Mouse (Mus musculus): ENCODE data around the gene Rpl31. TPM values are rescaled to one million over a fixed set of nuclear protein-coding genes. Genes with fewer than 3 reads are reported as not detected.

Rpl31 gene
- total RNA-seq, 2 experiments from 2014 or later = 422 to 695 TPM

DNA sequence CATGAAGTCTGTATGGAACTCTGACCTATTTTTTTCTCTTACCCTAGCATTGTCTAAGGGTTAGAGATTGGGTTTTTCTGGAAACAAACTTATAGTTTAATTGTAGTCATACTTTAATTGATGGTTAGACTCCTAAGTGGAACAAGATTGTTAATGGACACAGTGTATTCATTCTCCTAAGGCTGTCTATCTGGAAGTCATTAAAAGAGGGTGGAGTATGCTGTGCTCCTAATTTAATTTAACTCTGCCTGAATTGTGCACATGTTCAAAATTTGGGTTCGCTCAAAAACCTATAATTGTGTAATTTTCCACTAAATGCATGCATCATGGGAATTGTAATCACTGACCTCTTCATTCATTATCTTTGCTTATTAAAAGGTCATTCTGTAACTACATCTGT lies 2.1 kb upstream of the Rpl31 start:
- DNase-seq (ENCODE audit: low spot score in 2 of 2) = no peak

DNA sequence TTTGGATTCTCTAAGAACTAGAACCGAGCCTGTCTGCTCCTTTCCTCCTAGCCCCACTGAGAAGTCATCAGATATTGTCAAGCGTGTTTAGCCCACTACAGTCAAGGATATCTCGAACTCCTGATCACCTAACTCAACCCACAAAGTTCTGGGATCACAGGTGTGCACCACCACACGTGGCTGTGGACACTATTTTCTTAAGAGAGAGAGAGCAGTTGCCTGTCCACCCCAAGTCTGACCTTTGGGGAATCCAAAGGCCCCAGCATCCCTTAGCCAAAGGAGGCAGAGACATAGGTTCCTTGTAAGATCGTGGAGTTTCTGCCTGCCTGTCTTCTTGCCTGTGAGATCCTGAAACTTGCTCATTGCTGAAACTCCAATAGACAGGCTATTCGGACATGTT lies 597 bp upstream of the Rpl31 start:
- no peak for DNase-seq (ENCODE audit: low spot score in 2 of 2)

- no peak for DNase-seq (ENCODE audit: low spot score in 2 of 2)
Measured at GRCm38 (mm10) chr1:39368267-39368841, 712 bp downstream of the Rpl31 start.

DNA sequence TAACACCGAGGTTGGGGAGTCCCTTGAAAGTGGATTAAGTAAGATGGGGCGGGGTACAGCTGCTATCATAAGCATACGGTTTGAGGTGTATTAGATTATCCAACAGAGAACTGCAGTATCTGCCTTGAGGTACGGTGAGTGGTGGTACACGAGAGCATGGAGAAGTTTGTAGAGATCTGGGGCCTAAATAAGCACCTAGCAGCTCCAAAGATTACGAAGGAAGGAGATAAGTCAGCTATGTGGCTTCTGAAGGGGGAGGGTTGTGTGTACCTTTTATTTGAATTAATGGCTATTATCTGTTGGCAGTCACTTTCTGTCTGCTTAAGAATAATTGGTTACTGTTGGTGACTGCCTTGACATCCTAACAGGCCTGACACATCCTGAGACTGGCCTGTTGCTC lies 2.8 kb downstream of the Rpl31 start:
- DNase-seq (ENCODE audit: low spot score in 2 of 2) = no peak

DNA sequence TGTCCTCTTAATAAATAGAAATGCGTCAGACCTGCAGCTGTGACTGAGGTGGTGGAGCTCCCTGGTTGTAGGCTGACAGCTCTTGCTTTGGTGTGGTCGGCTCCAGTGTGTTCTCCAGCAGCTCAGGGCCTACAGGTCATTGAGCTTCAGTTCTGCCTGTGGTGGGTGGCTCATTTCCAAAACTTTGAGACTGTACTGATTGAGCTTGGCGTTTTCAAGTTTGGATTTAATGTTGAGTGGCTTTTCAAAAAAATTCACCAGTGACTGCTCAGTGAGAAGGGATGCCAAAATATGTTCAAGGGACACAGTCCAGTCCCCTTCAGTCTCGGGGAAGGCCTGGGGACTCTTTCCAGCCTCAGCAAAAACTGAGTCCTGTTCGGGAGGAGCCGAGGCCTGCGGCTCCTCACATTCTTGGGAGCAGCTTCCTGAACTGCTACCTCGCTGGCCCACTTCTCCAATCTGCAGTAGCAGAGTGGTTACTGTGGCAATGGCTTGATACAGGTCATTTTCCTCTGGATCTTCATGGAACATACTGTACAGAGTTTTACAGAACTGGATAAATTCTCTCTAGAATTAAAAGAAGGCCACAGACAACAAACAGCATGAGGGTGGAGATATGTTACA lies 4.7 kb downstream of the Rpl31 start:
- DNase-seq (ENCODE audit: low spot score in 2 of 2) = no peak

GRCm38 (mm10) chr1:39373378-39373777 lies 5.7 kb downstream of the Rpl31 start:
- DNase-seq (ENCODE audit: low spot score in 2 of 2) = no peak

DNA sequence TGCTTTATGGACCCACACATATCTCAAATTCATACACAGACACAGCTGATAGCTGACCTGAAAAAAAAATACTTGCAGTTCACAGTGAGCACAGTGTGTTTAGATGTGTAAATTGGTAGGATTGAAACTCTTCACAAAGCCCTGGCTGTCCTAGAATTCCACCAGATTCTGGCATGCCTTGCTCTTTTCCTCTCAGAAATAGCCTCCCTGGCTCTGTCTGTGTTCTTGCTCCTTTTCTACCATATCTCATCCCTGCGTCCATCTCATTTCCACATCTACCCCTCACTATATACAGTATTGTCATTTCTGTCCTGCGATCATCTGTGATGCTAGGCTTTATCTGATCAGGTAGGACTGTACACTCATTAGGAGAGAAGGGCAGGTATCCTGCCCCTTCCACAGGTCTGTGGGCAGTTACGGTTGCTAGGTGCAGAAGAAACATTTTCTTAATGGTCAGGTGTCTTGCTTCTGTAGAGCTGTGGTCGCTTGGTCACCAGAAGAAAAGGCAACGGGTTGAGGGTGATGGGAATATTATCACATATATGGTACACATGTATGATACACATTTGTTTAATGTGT lies 6.7 kb downstream of the Rpl31 start:
- DNase-seq (ENCODE audit: low spot score in 2 of 2) = no peak

- no peak for DNase-seq (ENCODE audit: low spot score in 2 of 2)
Measured at GRCm38 (mm10) chr1:39376121-39376520, 8.5 kb downstream of the Rpl31 start.

GRCm38 (mm10) chr1:39376726-39377240 lies 9.1 kb downstream of the Rpl31 start:
- DNase-seq (ENCODE audit: low spot score in 2 of 2) = no peak

- no peak for DNase-seq (ENCODE audit: low spot score in 2 of 2)
Measured at GRCm38 (mm10) chr1:39378540-39378939, 10.9 kb downstream of the Rpl31 start.

DNA sequence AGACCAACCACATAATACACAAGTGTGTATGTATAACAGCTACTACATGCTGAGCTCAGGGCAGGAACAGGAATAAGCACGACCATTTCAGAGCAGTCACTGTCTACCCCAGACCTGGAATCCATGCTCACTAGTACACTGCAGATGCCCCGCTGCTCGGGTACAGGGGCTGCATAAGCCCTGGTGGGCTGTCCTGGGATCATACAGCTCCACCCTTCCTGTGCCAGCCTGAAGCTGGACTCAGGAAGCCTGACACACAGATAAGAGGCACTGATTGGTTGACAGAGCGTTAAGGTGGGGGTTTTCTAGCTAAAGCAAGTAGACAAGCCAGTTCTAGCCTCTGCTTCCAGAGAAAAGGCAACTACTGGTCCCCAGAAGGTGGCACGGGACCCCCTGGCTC lies 11.4 kb downstream of the Rpl31 start:
- no peak for DNase-seq (ENCODE audit: low spot score in 2 of 2)

- DNase-seq (ENCODE audit: low spot score in 2 of 2) = no peak
Measured at GRCm38 (mm10) chr1:39381017-39381416, 13.4 kb downstream of the Rpl31 start.

DNA sequence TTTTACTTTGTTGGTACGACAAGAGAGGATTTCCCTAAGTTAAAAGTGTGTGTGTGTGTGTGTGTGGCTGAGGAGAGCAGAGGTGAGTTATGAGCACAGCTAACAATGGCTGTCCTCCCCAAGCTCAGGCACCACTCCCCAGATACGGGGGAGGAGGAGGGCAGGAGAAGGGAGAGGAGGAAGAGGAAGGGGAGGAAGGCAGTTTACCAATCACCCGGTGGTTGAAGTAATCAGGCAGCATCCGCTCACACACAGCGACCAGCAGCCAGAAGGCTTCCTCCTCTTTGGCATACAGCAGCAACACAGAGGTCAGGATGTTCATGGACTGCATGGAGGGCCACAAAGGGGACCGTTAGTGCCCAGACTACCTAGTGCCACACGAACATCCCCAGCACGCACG lies 17.3 kb downstream of the Rpl31 start:
- DNase-seq (ENCODE audit: low spot score in 2 of 2) = no peak

GRCm38 (mm10) chr1:39386456-39386855 lies 18.8 kb downstream of the Rpl31 start:
- no peak for DNase-seq (ENCODE audit: low spot score in 2 of 2)

- DNase-seq (ENCODE audit: low spot score in 2 of 2) = peak; percentile 35 to 45
Measured at GRCm38 (mm10) chr1:39387497-39387896, 19.9 kb downstream of the Rpl31 start.

- DNase-seq (ENCODE audit: low spot score in 2 of 2) = no peak
Measured at GRCm38 (mm10) chr1:39388163-39388562, 20.5 kb downstream of the Rpl31 start.

GRCm38 (mm10) chr1:39389338-39389737 lies 21.7 kb downstream of the Rpl31 start:
- no peak for DNase-seq (ENCODE audit: low spot score in 2 of 2)

DNA sequence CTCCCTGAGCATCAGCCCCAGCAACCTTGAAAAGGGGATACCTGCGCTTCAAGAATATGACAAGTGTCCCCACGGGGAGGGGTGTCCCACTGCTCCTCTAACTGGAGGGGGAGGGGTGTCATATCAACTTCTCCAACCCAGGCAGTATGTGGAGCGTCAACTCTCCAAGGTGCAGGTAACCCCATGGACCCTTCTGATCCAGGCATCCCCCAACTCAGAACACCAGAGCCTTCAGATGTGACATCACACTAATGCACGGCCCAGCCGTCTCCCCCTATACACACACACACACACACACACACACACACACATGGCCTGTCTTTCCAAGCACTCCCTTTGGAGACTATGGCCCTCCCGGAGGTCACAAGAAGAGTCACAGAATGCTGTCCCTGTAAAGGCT lies 24.0 kb downstream of the Rpl31 start:
- no peak for DNase-seq (ENCODE audit: low spot score in 2 of 2)

DNA sequence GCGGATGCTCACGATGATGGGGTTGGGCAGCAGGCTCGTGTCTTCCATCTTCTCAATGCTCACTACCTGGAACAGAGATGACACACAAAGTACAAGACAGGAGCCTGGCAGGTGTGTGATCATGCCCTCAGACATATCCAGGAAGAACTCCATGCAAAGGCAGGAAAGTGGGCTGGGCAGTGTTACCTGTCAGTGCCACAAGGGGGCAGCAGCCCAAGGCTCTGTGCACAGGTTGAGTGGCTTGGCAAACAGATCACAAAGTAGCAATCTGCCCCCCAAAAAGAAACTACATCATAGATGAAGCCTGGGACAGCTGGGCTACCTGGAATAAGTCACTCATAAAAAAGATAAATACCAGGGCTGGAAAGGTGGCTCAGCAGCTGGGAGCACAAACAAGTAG lies 24.5 kb downstream of the Rpl31 start:
- peak; percentile 86 to 89 for DNase-seq (ENCODE audit: low spot score in 2 of 2)

GRCm38 (mm10) chr1:39393217-39393867 lies 25.7 kb downstream of the Rpl31 start:
- no peak for DNase-seq (ENCODE audit: low spot score in 2 of 2)

GRCm38 (mm10) chr1:39394096-39394495 lies 26.5 kb downstream of the Rpl31 start:
- DNase-seq (ENCODE audit: low spot score in 2 of 2) = no peak

- DNase-seq (ENCODE audit: low spot score in 2 of 2) = no peak
Measured at GRCm38 (mm10) chr1:39394650-39395049, 27.0 kb downstream of the Rpl31 start.

Measured in layer of hippocampus, postnatal 10 days (tissue).